Mouse (Mus musculus) left cerebral cortex, adult 18-20 months (tissue): ENCODE measurements around the gene Ube2s. TPM values are rescaled to one million over a fixed set of nuclear protein-coding genes. Genes with fewer than 3 reads are reported as not detected.
"Not testable (repeated sequence)": the region's sequence is repeated elsewhere in the genome, so short reads cannot be mapped to it uniquely, and the experiment has no call there.

Experiments used
- DNase-seq, 2 experiments: peaks; one replicate each; pipeline ENCODE4 v3.0.0; 2021 to 2022; ENCODE audit warnings: low spot score in 2 of 2, mixed read lengths in 1 of 2
- total RNA-seq, 2 experiments: library from RNA; stranded (reverse); gene quantifications; 2 replicates each; pipeline ENCODE4 v1.2.3; 2021

The Ube2s gene
- total RNA-seq, 2 experiments from 2014 or later, result 101 to 108 TPM

DNA sequence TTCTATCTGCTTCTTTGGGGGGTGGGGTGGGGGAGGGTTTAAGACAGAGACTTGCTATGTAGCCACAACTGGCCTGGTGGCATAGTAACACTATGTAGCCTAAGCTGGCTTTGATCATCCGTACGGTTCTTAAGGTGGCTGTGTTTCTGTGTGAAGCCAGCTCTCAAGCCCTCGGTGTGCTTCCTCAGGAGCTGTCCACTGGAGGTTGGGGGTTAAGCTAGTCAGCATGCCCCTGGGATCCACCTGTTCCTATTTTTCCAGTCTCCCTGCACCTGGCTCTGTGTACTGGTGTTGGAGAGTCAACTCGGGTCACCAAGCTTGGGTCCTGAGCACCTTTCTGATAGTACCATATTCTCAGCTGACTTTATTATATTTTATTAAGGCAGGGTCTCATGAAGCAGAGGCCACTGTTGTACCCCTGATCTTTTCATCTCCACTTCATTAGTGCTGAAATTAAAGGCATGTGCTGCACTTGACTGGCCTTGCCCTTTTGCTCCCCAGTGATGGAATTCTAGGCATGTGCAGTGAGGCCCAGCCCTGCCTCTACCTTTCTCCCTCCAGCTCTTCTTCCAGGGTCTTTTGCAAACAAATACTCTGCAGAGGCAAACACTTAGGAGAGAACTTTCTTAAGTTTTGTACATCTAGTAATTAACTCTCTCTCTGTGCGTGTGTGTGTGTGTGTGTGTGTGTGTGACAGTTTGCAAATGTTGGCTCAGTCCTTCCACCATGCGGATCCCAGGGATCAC lies 9.9 kb upstream of the Ube2s start:
- no peak for DNase-seq

DNA sequence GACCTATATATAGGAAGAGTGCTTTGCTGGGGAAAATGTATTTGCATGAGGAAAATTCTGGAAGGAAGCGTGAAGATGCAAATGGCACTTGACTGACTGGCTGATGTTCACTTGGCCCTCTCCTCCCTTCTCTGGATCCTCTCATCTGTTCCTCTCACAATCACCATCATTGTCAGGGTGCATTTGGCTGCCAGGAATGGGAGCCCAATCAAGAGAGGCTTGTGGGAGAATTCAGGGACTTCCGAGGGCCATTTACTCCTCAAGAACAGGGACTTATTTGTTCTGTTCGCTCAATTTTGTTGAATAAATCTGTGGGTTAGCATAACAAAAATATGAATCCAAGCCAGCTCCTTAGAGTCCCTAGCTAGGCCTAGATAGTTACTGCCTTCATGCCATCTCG lies 9.3 kb upstream of the Ube2s start:
- DNase-seq, result peak in 1 of 2 experiments; percentile 35

DNA sequence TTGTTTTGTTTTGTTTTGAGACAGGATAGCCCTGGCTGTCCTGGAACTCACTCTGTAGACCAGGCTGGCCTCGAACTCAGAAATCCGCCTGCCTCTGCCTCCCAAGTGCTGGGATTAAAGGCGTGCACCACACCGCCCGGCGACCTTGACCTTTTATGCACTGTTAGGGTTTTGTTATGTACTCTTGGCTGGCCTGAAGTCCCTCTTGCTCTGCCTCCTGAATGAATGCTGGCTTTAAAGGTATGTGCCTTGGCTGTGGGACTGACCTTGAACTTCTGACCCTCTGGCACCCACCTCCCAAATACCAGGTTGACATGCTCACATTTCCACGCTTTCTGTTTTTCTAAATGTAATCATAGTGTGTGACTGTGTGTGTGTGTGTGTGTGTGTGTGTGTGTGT lies 8.5 kb upstream of the Ube2s start:
- not testable (repeated sequence) for DNase-seq

GRCm38 (mm10) chr7:4816559-4816958 lies 4.2 kb upstream of the Ube2s start:
- DNase-seq, result no peak

GRCm38 (mm10) chr7:4813105-4813791 lies 858 bp upstream of the Ube2s start:
- DNase-seq, result no peak

- no peak for DNase-seq
These were observed 518 bp downstream of the Ube2s start for GRCm38 (mm10) chr7:4811842-4812302.

DNA sequence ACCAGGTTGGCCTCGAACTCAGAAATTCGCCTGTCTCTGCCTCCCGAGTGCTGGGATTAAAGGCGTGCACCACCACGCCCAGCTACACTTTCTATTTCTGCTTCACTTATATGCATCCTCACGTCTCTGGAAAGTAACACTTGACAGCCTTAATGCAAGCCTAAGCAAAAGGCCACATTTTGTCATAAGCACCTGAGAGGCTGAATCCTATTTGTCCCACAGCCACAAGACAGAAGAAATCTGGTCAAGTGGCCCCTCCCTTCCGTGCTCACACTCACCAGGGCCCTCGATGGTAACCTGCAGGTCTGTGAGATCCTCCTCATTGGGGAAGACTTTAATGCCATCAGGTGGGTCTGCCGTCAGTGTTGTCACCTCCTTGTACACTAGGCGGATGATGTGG lies 1.3 kb downstream of the Ube2s start:
- DNase-seq, result not testable (repeated sequence)

GRCm38 (mm10) chr7:4806716-4807115 lies 5.7 kb downstream of the Ube2s start:
- DNase-seq, result no peak

DNA sequence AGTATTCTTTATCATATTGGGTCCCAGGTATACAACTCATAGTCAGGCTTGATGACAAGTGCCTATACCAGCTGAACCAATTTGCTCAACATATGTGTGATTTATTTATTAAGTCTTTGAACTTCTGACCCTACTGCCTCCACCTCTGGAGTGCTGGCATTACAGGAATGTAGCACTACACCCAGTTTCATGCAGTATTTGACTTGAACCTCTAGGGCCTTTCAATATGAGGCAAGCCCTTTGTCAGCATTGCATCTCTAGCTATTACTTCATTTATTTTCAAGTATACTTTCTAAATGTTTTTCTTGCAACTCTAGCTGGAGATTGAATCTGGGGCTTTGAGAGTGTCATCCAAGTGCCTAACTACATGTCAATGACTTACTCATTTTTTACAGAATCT lies 10.1 kb downstream of the Ube2s start:
- DNase-seq, result no peak

- no peak for DNase-seq
These were observed 16.5 kb downstream of the Ube2s start for GRCm38 (mm10) chr7:4795767-4796433.

GRCm38 (mm10) chr7:4794631-4795168 lies 17.7 kb downstream of the Ube2s start:
- DNase-seq, result no peak

- DNase-seq, result no peak
These were observed 18.7 kb downstream of the Ube2s start for GRCm38 (mm10) chr7:4793674-4794073.

- not testable (repeated sequence) for DNase-seq
These were observed 19.1 kb downstream of the Ube2s start for GRCm38 (mm10) chr7:4793248-4793647.

GRCm38 (mm10) chr7:4792278-4793212 lies 19.8 kb downstream of the Ube2s start, which contains the start of gene Rpl28:
Gene Rpl28 (plus strand): TSS chr7:4792874.
- DNase-seq, result peak; percentile 97

- DNase-seq, result no peak
These were observed 22.9 kb downstream of the Ube2s start, which contains the start of gene Tmem238 for GRCm38 (mm10) chr7:4789436-4789935. Gene Tmem238 (minus strand): TSS chr7:4789656.

DNA sequence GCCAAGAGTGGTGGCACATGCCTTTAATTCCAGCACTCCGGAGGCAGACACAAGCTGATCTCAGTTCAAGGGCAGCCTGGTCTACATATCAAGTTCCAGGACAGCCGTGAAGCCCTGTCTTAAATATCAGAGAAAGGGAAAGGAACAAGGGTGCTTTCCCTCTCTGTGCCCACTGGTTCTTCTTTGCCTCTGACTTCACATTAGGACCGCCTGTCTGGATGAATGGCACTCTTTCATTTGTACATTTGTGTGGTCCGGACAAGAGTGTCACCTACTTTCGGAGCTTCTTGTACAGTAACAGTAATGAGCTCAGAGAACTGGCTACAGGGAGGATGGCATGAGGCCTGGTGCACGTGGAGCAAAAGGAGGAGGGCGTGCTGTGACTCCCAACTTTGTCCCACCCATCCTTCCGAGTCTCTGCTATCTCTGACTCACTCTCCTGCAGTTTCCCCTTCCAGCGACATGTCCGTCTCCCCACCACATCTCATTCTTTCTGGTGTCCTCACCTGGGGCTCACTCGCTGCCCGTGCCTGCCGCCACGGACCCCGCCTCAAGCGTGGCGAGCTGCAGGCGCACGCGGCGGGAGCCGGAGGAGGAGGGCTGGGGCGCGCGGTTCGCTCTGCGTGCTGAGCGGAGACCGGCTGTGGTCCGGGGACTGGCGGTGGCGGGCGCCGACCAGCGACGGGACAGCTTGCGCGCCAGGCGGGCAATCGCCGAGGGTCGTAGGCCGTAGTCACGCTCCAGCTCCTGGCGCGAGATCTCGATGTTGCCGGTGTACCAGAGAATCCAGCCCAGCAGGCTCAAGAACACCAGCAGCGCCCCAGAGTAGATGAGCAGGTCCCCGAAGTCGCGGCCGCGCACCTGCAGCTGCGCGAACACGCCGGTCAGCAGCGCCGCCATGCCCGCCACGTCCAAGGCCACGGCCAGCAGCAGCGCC lies 23.6 kb downstream of the Ube2s start:
- peak; percentile 53 to 59 for DNase-seq

DNA sequence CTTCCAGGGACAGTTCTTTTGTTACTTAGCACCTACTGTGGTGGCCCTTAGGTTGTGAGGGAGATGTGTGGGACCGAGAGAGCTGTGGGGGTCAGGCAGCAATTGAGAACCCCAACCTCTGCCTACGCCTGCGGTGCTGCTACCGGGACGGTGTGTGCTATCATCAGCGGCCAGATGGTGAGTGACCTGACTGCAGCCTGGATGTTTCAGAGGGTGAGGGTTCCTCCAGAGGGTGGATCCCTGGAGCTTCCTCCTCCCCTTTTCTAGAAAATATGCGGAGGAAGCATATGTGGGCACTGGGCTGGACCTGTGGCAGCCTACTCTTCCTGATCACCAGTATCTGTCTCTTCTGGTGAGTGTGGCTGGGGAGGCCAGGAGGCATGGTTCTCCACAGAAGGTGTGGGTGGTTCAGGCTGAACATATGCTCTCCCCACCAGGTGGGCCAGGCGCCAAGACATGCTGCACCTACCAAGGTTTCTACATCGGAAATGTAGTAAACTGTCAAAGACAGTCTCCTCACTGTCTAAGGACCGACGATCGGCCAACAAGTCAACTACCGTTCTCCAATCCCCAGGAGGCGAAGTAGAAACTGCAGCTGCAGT lies 28.6 kb downstream of the Ube2s start:
- DNase-seq, result peak; percentile 55 to 58

GRCm38 (mm10) chr7:4782759-4783158 lies 29.6 kb downstream of the Ube2s start, which contains the start of the genes Il11 and Tmem190:
Gene Il11 (minus strand): TSS chr7:4782859.
Gene Tmem190 (plus strand): TSS chr7:4782937.
- DNase-seq, result no peak

DNA sequence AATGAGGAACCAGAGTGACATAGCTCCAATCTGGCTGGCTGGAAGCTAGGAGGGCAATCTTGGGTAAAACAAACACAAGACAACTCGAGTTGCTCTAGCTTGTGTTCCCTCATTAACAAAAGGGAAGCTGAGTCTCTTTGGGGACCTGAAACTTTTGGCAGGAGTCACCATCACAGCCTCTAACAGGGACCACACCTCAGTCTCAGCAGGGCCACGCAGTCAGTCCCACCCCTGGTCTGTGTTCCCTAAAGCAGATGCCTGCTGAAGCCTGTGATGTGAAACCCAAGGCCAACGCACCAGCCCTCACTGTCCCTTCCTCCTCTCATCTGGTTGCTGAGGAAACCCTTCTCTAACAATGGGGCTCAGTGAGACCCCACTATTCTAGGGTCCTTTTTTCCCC lies 30.3 kb downstream of the Ube2s start:
- DNase-seq, result no peak
